Mouse (Mus musculus): ENCODE data around the gene Ccm2. TPM values are rescaled to one million over a fixed set of nuclear protein-coding genes. Genes with fewer than 3 reads are reported as not detected.

The Ccm2 gene
- polyA plus RNA-seq, 1 experiment from 2014 or later = 33.9 TPM

- ATAC-seq (no peak), DNase-seq (no peak)
- no peak overlapping the region for H3K4me3 ChIP-seq (ENCODE audit: low read depth, low read length)
- TF ChIP-seq EP300 (IDR thresholded peaks at IDR 0.05; ENCODE audit: low read depth) = no peak
- no peak for TF ChIP-seq CTCF (IDR thresholded peaks at IDR 0.05; ENCODE audit: low read depth)
- peaks cover 18% of the 10 kb centered on the region for H3K36me3 ChIP-seq (replicated peaks; ENCODE audit: insufficient read depth, low read length)
- no peak overlapping the region for H3K9ac ChIP-seq (replicated peaks)
- peaks cover 9% of the 10 kb centered on the region; the same call in 1 of the 2 replicates for H3K4me1 ChIP-seq (ENCODE audit: insufficient read depth)
- no peak overlapping the region for H3K27ac ChIP-seq (ENCODE audit: low read depth)
- no peak overlapping the region for H3K4me2 ChIP-seq (ENCODE audit: low read depth, low read length)
- no peaks in the 10 kb centered on the region for H3K9me3 ChIP-seq (ENCODE audit: low read length)
- WGBS (ENCODE audit: insufficient replicate concordance) = 60% methylated on average over 20 of the region's 20 CpGs
- H3K27me3 ChIP-seq (ENCODE audit: insufficient read depth, low read length) = peaks cover 37% of the 10 kb centered on the region
Observed at GRCm38 (mm10) chr11:6601649-6602480, 55.2 kb downstream of the Ccm2 start.

- WGBS (ENCODE audit: insufficient replicate concordance) = 75% methylated on average over 9 of the region's 9 CpGs
- DNase-seq (no peak), ATAC-seq (no peak)
- Histone ChIP-seq H3K4me3 (ENCODE audit: low read depth, low read length) (no peak overlapping the region), H3K9me3 (ENCODE audit: low read length) (no peaks in the 10 kb centered on the region), H3K4me1 (ENCODE audit: insufficient read depth) (peaks cover 9% of the 10 kb centered on the region; the same call in 1 of the 2 replicates), H3K9ac (replicated peaks) (no peak overlapping the region), H3K27ac (ENCODE audit: low read depth) (no peak overlapping the region), H3K4me2 (ENCODE audit: low read depth, low read length) (no peak overlapping the region), H3K27me3 (ENCODE audit: insufficient read depth, low read length) (peaks cover 37% of the 10 kb centered on the region), H3K36me3 (replicated peaks; ENCODE audit: insufficient read depth, low read length) (peaks cover 10% of the 10 kb centered on the region)
- TF ChIP-seq CTCF (IDR thresholded peaks at IDR 0.05; ENCODE audit: low read depth) = no peak
- TF ChIP-seq EP300 (IDR thresholded peaks at IDR 0.05; ENCODE audit: low read depth) = no peak
Observed at GRCm38 (mm10) chr11:6602662-6603061, 56.0 kb downstream of the Ccm2 start.

- H3K36me3 ChIP-seq (replicated peaks; ENCODE audit: insufficient read depth, low read length) = peaks cover 5% of the 10 kb centered on the region; the same call in 1 of the 2 replicates
- DNase-seq = no peak
- ATAC-seq = no peak
- no peak overlapping the region for H3K27ac ChIP-seq (ENCODE audit: low read depth)
- WGBS (ENCODE audit: insufficient replicate concordance) = 66% methylated on average over 9 of the region's 9 CpGs
- no peak for TF ChIP-seq CTCF (IDR thresholded peaks at IDR 0.05; ENCODE audit: low read depth)
- no peak for TF ChIP-seq EP300 (IDR thresholded peaks at IDR 0.05; ENCODE audit: low read depth)
- no peaks in the 10 kb centered on the region for H3K9me3 ChIP-seq (ENCODE audit: low read length)
- H3K27me3 ChIP-seq (ENCODE audit: insufficient read depth, low read length) = peaks cover 37% of the 10 kb centered on the region
- H3K9ac ChIP-seq (replicated peaks) = no peak overlapping the region
- peaks cover 9% of the 10 kb centered on the region; the same call in 1 of the 2 replicates for H3K4me1 ChIP-seq (ENCODE audit: insufficient read depth)
- H3K4me2 ChIP-seq (ENCODE audit: low read depth, low read length) = no peak overlapping the region
- H3K4me3 ChIP-seq (ENCODE audit: low read depth, low read length) = no peak overlapping the region
Observed at GRCm38 (mm10) chr11:6603224-6603623, 56.5 kb downstream of the Ccm2 start.

- peaks cover 9% of the 10 kb centered on the region; the same call in 1 of the 2 replicates for H3K4me1 ChIP-seq (ENCODE audit: insufficient read depth)
- ATAC-seq (no peak), DNase-seq (peak; percentile 34)
- H3K4me2 ChIP-seq (ENCODE audit: low read depth, low read length) = no peak overlapping the region
- no peaks in the 10 kb centered on the region for H3K9me3 ChIP-seq (ENCODE audit: low read length)
- 29% methylated on average over 12 of the region's 12 CpGs for WGBS (ENCODE audit: insufficient replicate concordance)
- H3K36me3 ChIP-seq (replicated peaks; ENCODE audit: insufficient read depth, low read length) = no peaks in the 10 kb centered on the region
- H3K9ac ChIP-seq (replicated peaks) = no peak overlapping the region
- H3K27ac ChIP-seq (ENCODE audit: low read depth) = no peak overlapping the region
- TF ChIP-seq EP300 (IDR thresholded peaks at IDR 0.05; ENCODE audit: low read depth) (no peak), CTCF (IDR thresholded peaks at IDR 0.05; ENCODE audit: low read depth) (no peak)
- H3K4me3 ChIP-seq (ENCODE audit: low read depth, low read length) = no peak overlapping the region
- peaks cover 37% of the 10 kb centered on the region for H3K27me3 ChIP-seq (ENCODE audit: insufficient read depth, low read length)
Observed at GRCm38 (mm10) chr11:6603887-6604603, 57.4 kb downstream of the Ccm2 start.

- Histone ChIP-seq H3K9me3 (ENCODE audit: low read length) (no peaks in the 10 kb centered on the region), H3K36me3 (replicated peaks; ENCODE audit: insufficient read depth, low read length) (no peaks in the 10 kb centered on the region), H3K4me2 (ENCODE audit: low read depth, low read length) (no peak overlapping the region), H3K27ac (ENCODE audit: low read depth) (no peak overlapping the region), H3K27me3 (ENCODE audit: insufficient read depth, low read length) (peaks cover 37% of the 10 kb centered on the region), H3K4me3 (ENCODE audit: low read depth, low read length) (no peak overlapping the region), H3K4me1 (ENCODE audit: insufficient read depth) (peaks cover 9% of the 10 kb centered on the region; the same call in 1 of the 2 replicates), H3K9ac (replicated peaks) (no peak overlapping the region)
- TF ChIP-seq EP300 (IDR thresholded peaks at IDR 0.05; ENCODE audit: low read depth) (no peak), CTCF (IDR thresholded peaks at IDR 0.05; ENCODE audit: low read depth) (no peak)
- DNase-seq (no peak), ATAC-seq (no peak)
Observed at GRCm38 (mm10) chr11:6604604-6604936, 57.9 kb downstream of the Ccm2 start.

- TF ChIP-seq CTCF (IDR thresholded peaks at IDR 0.05; ENCODE audit: low read depth) (peak; percentile 30; the same call in 1 of the 2 replicates), EP300 (IDR thresholded peaks at IDR 0.05; ENCODE audit: low read depth) (no peak)
Observed at GRCm38 (mm10) chr11:6605021-6605481, 58.4 kb downstream of the Ccm2 start.

More at GRCm38 (mm10) chr11:6605021-6605481, 58.4 kb downstream of the Ccm2 start:
- ATAC-seq (no peak), DNase-seq (no peak)
- Histone ChIP-seq H3K9me3 (ENCODE audit: low read length) (no peaks in the 10 kb centered on the region), H3K27me3 (ENCODE audit: insufficient read depth, low read length) (peaks cover 37% of the 10 kb centered on the region), H3K4me1 (ENCODE audit: insufficient read depth) (peaks cover 9% of the 10 kb centered on the region; the same call in 1 of the 2 replicates), H3K4me2 (ENCODE audit: low read depth, low read length) (peak overlapping the region; percentile 54), H3K36me3 (replicated peaks; ENCODE audit: insufficient read depth, low read length) (no peaks in the 10 kb centered on the region), H3K9ac (replicated peaks) (no peak overlapping the region), H3K4me3 (ENCODE audit: low read depth, low read length) (peak overlapping the region; percentile 19; the same call in 1 of the 2 replicates), H3K27ac (ENCODE audit: low read depth) (no peak overlapping the region)
- WGBS (ENCODE audit: insufficient replicate concordance) = 28% methylated on average over 12 of the region's 13 CpGs
